Mouse (Mus musculus): ENCODE results near the gene Strip1. TPM values are rescaled to one million over a fixed set of nuclear protein-coding genes. Genes with fewer than 3 reads are reported as not detected.

Strip1 gene
- polyA plus RNA-seq, 1 experiment = 46.0 TPM

DNA sequence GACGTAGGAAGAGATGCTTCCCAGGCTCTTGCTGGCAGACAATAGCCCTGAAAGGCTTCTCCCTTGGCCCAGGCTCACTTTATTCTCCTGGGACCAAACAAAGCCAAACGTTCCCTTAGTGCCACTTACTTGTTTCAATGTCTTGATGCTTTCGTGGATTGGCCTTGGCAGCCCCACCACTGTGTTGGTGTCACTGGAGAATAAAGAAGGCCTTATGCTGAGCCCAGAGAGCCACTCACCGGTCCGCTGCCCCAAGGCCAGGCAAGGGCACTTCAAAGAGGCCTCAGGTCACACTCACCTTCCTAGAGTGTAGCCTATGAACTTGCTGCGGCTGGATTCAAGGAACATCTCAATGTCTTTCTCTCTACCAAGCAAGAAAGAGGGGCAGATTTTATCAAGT is 11.6 kb downstream of the Strip1 start:
- no peak overlapping the region for H3K27ac ChIP-seq (ENCODE audit: insufficient read depth, low read depth, low read length)
- WGBS = 82% methylated on average over 6 of the region's 6 CpGs
- DNase-seq = no peak
- TF ChIP-seq CTCF (conservative IDR thresholded peaks at IDR 0.05; ENCODE audit: insufficient read depth, insufficient read length, low read depth, low read length) (no peak), POLR2A (IDR thresholded peaks at IDR 0.05; ENCODE audit: low read depth, low read length) (no peak)
- peaks cover 20% of the 10 kb centered on the region for H3K36me3 ChIP-seq (ENCODE audit: control insufficient read depth, insufficient read depth, low read length)
- no peaks in the 10 kb centered on the region for H3K4me1 ChIP-seq (ENCODE audit: control insufficient read depth, insufficient read depth, low read length)
- no peak overlapping the region for H3K4me3 ChIP-seq (ENCODE audit: insufficient read depth, low read depth, low read length)
- no peaks in the 10 kb centered on the region for H3K27me3 ChIP-seq (replicated peaks; ENCODE audit: control insufficient read depth, insufficient read depth, low read length)

DNA sequence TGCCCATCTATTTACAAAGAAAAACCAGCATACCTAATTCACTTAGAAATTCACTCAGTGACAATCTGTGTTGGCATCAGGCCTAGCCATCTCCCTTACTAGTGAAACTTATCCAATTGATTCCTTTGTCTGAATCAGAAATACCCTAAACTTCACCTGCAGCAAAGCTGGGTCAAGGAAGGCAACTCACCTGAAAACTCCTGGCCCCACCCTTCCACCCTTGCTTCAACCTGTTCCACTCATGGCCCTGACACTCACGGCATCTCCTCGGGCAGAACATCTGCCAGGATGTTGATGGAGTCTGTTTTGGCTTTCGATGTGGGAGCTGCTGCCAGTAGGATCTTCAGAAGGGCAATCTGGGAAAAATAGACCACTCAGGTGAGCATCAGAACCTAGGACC is 13.7 kb downstream of the Strip1 start:
- Histone ChIP-seq H3K4me1 (ENCODE audit: control insufficient read depth, insufficient read depth, low read length) (peaks cover under 1% of the 10 kb centered on the region; the same call in 1 of the 2 replicates), H3K36me3 (ENCODE audit: control insufficient read depth, insufficient read depth, low read length) (peaks cover 17% of the 10 kb centered on the region), H3K27ac (ENCODE audit: insufficient read depth, low read depth, low read length) (no peak overlapping the region), H3K27me3 (replicated peaks; ENCODE audit: control insufficient read depth, insufficient read depth, low read length) (no peaks in the 10 kb centered on the region), H3K4me3 (ENCODE audit: insufficient read depth, low read depth, low read length) (no peak overlapping the region)
- WGBS = 92% methylated on average over 3 of the region's 3 CpGs
- no peak for TF ChIP-seq CTCF (conservative IDR thresholded peaks at IDR 0.05; ENCODE audit: insufficient read depth, insufficient read length, low read depth, low read length)
- no peak for TF ChIP-seq POLR2A (IDR thresholded peaks at IDR 0.05; ENCODE audit: low read depth, low read length)
- no peak for DNase-seq

GRCm38 (mm10) chr3:107612902-107613525 is 18.5 kb downstream of the Strip1 start:
- TF ChIP-seq POLR2A (IDR thresholded peaks at IDR 0.05; ENCODE audit: low read depth, low read length) = no peak
- peak; percentile 97 for TF ChIP-seq CTCF (conservative IDR thresholded peaks at IDR 0.05; ENCODE audit: insufficient read depth, insufficient read length, low read depth, low read length)
- Histone ChIP-seq H3K4me1 (ENCODE audit: control insufficient read depth, insufficient read depth, low read length) (peaks cover 5% of the 10 kb centered on the region; the same call in 1 of the 2 replicates), H3K36me3 (ENCODE audit: control insufficient read depth, insufficient read depth, low read length) (peaks cover 6% of the 10 kb centered on the region), H3K4me3 (ENCODE audit: insufficient read depth, low read depth, low read length) (no peak overlapping the region), H3K27ac (ENCODE audit: insufficient read depth, low read depth, low read length) (no peak overlapping the region), H3K27me3 (replicated peaks; ENCODE audit: control insufficient read depth, insufficient read depth, low read length) (no peaks in the 10 kb centered on the region)
- 50% methylated on average over 11 of the region's 11 CpGs for WGBS
- peak; percentile 92 for DNase-seq

GRCm38 (mm10) chr3:107611394-107611793 is 20.1 kb downstream of the Strip1 start:
- Histone ChIP-seq H3K27ac (ENCODE audit: insufficient read depth, low read depth, low read length) (no peak overlapping the region), H3K36me3 (ENCODE audit: control insufficient read depth, insufficient read depth, low read length) (0 out of 2 replicates have a peak, but pooled peaks cover 2% of the 10 kb centered on the region), H3K4me1 (ENCODE audit: control insufficient read depth, insufficient read depth, low read length) (peaks cover 5% of the 10 kb centered on the region; the same call in 1 of the 2 replicates), H3K4me3 (ENCODE audit: insufficient read depth, low read depth, low read length) (no peak overlapping the region), H3K27me3 (replicated peaks; ENCODE audit: control insufficient read depth, insufficient read depth, low read length) (no peaks in the 10 kb centered on the region)
- WGBS = 53% methylated on average over 4 of the region's 4 CpGs
- TF ChIP-seq POLR2A (IDR thresholded peaks at IDR 0.05; ENCODE audit: low read depth, low read length) (no peak), CTCF (conservative IDR thresholded peaks at IDR 0.05; ENCODE audit: insufficient read depth, insufficient read length, low read depth, low read length) (no peak)
- no peak for DNase-seq

- Histone ChIP-seq H3K27ac (ENCODE audit: insufficient read depth, low read depth, low read length) (no peak overlapping the region), H3K27me3 (replicated peaks; ENCODE audit: control insufficient read depth, insufficient read depth, low read length) (no peaks in the 10 kb centered on the region), H3K4me1 (ENCODE audit: control insufficient read depth, insufficient read depth, low read length) (peaks cover 5% of the 10 kb centered on the region; the same call in 1 of the 2 replicates), H3K4me3 (ENCODE audit: insufficient read depth, low read depth, low read length) (no peak overlapping the region), H3K36me3 (ENCODE audit: control insufficient read depth, insufficient read depth, low read length) (0 out of 2 replicates have a peak, but pooled peaks cover 2% of the 10 kb centered on the region)
- TF ChIP-seq POLR2A (IDR thresholded peaks at IDR 0.05; ENCODE audit: low read depth, low read length) (no peak), CTCF (conservative IDR thresholded peaks at IDR 0.05; ENCODE audit: insufficient read depth, insufficient read length, low read depth, low read length) (no peak)
- DNase-seq = peak; percentile 87
- WGBS = 45% methylated on average over 3 of the region's 3 CpGs
These were observed 22.1 kb downstream of the Strip1 start for GRCm38 (mm10) chr3:107609376-107609775.

GRCm38 (mm10) chr3:107608808-107609207 is 22.7 kb downstream of the Strip1 start:
- 0 out of 2 replicates have a peak, but pooled peaks cover 2% of the 10 kb centered on the region for H3K36me3 ChIP-seq (ENCODE audit: control insufficient read depth, insufficient read depth, low read length)
- no peak overlapping the region for H3K4me3 ChIP-seq (ENCODE audit: insufficient read depth, low read depth, low read length)
- no peak for DNase-seq
- WGBS = 64% methylated on average over 4 of the region's 4 CpGs
- H3K27ac ChIP-seq (ENCODE audit: insufficient read depth, low read depth, low read length) = no peak overlapping the region
- TF ChIP-seq POLR2A (IDR thresholded peaks at IDR 0.05; ENCODE audit: low read depth, low read length) (no peak), CTCF (conservative IDR thresholded peaks at IDR 0.05; ENCODE audit: insufficient read depth, insufficient read length, low read depth, low read length) (no peak)
- H3K4me1 ChIP-seq (ENCODE audit: control insufficient read depth, insufficient read depth, low read length) = peaks cover 5% of the 10 kb centered on the region; the same call in 1 of the 2 replicates
- H3K27me3 ChIP-seq (replicated peaks; ENCODE audit: control insufficient read depth, insufficient read depth, low read length) = no peaks in the 10 kb centered on the region

GRCm38 (mm10) chr3:107607221-107607620 is 24.3 kb downstream of the Strip1 start:
- Histone ChIP-seq H3K27ac (ENCODE audit: insufficient read depth, low read depth, low read length) (no peak overlapping the region), H3K4me3 (ENCODE audit: insufficient read depth, low read depth, low read length) (no peak overlapping the region), H3K27me3 (replicated peaks; ENCODE audit: control insufficient read depth, insufficient read depth, low read length) (no peaks in the 10 kb centered on the region), H3K4me1 (ENCODE audit: control insufficient read depth, insufficient read depth, low read length) (no peaks in the 10 kb centered on the region; the same call in 1 of the 2 replicates), H3K36me3 (ENCODE audit: control insufficient read depth, insufficient read depth, low read length) (no peaks in the 10 kb centered on the region)
- WGBS = 77% methylated on average over 8 of the region's 8 CpGs
- no peak for TF ChIP-seq POLR2A (IDR thresholded peaks at IDR 0.05; ENCODE audit: low read depth, low read length)
- TF ChIP-seq CTCF (conservative IDR thresholded peaks at IDR 0.05; ENCODE audit: insufficient read depth, insufficient read length, low read depth, low read length) = no peak
- DNase-seq = no peak

Measured in kidney, adult 2 months (tissue).